Mouse (Mus musculus) neural tube, embryonic 14.5 days (tissue): Measurements from ENCODE around the gene Rasal2. TPM values are rescaled to one million over a fixed set of nuclear protein-coding genes. Genes with fewer than 3 reads are reported as not detected.
A peak's percentile ranks its signal among the peaks of the same experiment; 100 is the strongest.

Experiments
- ATAC-seq: fragments of 200-750 bp; cut with Nextera tagmentation; 2 replicates; pipeline ENCODE4 v1.8.0; 2017; ENCODE audit warnings: low read depth, mild to moderate bottlenecking, moderate TSS enrichment, moderate library complexity
- H3K27ac ChIP-seq: fragments of 300-500 bp; sonication (generic); 2 replicates; pipeline ENCODE4 v1.5.1; 2014; ENCODE audit warnings: low read depth, mild to moderate bottlenecking, control low read depth, low read length, moderate library complexity, mixed read lengths
- H3K27me3 ChIP-seq: fragments of 300-500 bp; sonication (generic); 2 replicates; pipeline ENCODE4 v1.6.1; 2014; ENCODE audit warnings: low read length; ENCODE audit not compliant: control insufficient read depth, insufficient read depth
- H3K36me3 ChIP-seq: fragments of 300-500 bp; sonication (generic); 2 replicates; pipeline ENCODE4 v1.6.1; 2014; ENCODE audit warnings: low read length, mixed read lengths; ENCODE audit not compliant: control insufficient read depth, insufficient read depth
- H3K4me1 ChIP-seq: fragments of 300-500 bp; sonication (generic); 2 replicates; pipeline ENCODE4 v1.6.1; 2014; ENCODE audit warnings: low read length; ENCODE audit not compliant: control insufficient read depth, insufficient read depth
- H3K4me2 ChIP-seq: fragments of 300-500 bp; sonication (generic); 2 replicates; pipeline ENCODE4 v1.6.1; 2014; ENCODE audit warnings: mild to moderate bottlenecking, low read depth, low read length, control low read depth
- H3K4me3 ChIP-seq: fragments of 300-500 bp; sonication (generic); 2 replicates; pipeline ENCODE4 v1.5.1; 2014; ENCODE audit warnings: low read depth, low read length, control low read depth, mixed read lengths
- H3K9ac ChIP-seq: fragments of 300-500 bp; sonication (generic); replicated peaks from 2 replicates; pipeline ENCODE4 v1.6.1; 2014; ENCODE audit warnings: low read depth, mild to moderate bottlenecking, control low read depth, low read length, mixed read lengths
- H3K9me3 ChIP-seq: fragments of 300-500 bp; sonication (generic); 2 replicates; pipeline ENCODE4 v1.6.1; 2016; ENCODE audit warnings: low read length; ENCODE audit not compliant: control insufficient read depth
- WGBS: fragments of 180-500 bp; shearing (Covaris S2); extraction: QIAGEN DNeasy Blood & Tissue Kit; methylation state at CpG from one replicate; pipeline ENCODE4 v1.1.7; 2014; 5-methylcytosine and 5-hydroxymethylcytosine counted together
- polyA plus RNA-seq: library from polyadenylated mRNA; unstranded; fragments of >200 nt; fragmentation: Nextera tagmentation; extraction: Ambion mirVana; gene quantifications from 2 replicates; pipeline ENCODE4 v1.2.1, GENCODE M21; 2014

The Rasal2 gene
- polyA plus RNA-seq, 1 experiment from 2014 or later = 46.4 TPM

DNA sequence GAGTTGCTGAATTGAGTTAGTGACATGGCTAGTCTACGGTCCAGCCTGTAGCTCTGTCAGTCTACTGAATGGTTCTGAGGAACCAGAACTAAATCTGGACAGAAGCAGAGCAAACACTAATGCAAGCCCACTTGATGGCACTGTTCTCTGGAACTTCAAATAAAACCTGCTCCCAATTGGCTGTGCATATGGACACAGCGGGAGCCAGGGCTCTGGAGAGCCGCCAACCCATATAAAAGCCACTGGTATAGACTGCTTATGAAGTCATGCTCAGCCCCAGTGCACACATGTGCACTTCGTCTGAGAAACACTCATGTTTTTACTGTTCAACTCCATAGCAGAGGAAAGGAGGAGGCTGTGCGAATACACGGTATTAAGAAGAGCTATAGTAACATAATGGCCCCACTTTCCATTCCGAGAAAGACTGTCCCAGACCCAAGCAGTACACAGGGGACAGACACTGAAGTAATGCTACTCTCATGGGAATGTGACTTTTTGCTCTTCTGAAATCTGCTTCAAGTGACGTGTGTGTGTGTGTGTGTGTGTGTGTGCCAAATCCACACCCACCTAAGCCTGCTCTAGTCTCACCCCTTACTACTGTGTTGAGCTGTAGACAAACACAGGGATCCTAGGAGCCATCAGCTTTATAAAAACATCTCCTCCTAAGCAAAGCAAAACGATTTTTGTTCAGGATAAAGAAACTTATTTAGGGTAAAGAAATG, 275.1 kb downstream of the Rasal2 start:
- H3K9me3 ChIP-seq = no peaks in the 10 kb centered on the region
- H3K27ac ChIP-seq = no peak overlapping the region
- no peaks in the 10 kb centered on the region for H3K36me3 ChIP-seq
- no peak overlapping the region for H3K4me3 ChIP-seq
- no peak overlapping the region for H3K4me2 ChIP-seq
- H3K9ac ChIP-seq = no peak overlapping the region
- H3K4me1 ChIP-seq = no peaks in the 10 kb centered on the region
- 66% methylated on average over 9 of the region's 9 CpGs for WGBS
- H3K27me3 ChIP-seq = no peaks in the 10 kb centered on the region
- peak; percentile 56; the same call in 1 of the 2 replicates for ATAC-seq

- Histone ChIP-seq H3K4me2 (no peak overlapping the region), H3K27ac (no peak overlapping the region), H3K4me1 (no peaks in the 10 kb centered on the region), H3K4me3 (no peak overlapping the region), H3K27me3 (no peaks in the 10 kb centered on the region), H3K36me3 (no peaks in the 10 kb centered on the region), H3K9me3 (no peaks in the 10 kb centered on the region), H3K9ac (no peak overlapping the region)
- 100% methylated on average over 2 of the region's 2 CpGs for WGBS
- ATAC-seq = no peak
Measured at GRCm38 (mm10) chr1:157128219-157128618, 284.2 kb downstream of the Rasal2 start.

- ATAC-seq = no peak
- Histone ChIP-seq H3K9ac (no peak overlapping the region), H3K36me3 (no peaks in the 10 kb centered on the region), H3K4me1 (no peaks in the 10 kb centered on the region), H3K4me2 (no peak overlapping the region), H3K9me3 (no peaks in the 10 kb centered on the region), H3K27me3 (no peaks in the 10 kb centered on the region), H3K27ac (no peak overlapping the region), H3K4me3 (no peak overlapping the region)
- WGBS = 88% methylated on average over 3 of the region's 3 CpGs
Measured at GRCm38 (mm10) chr1:157123836-157124235, 288.6 kb downstream of the Rasal2 start.

GRCm38 (mm10) chr1:157119168-157119567, 293.2 kb downstream of the Rasal2 start:
- ATAC-seq = no peak
- H3K36me3 ChIP-seq = no peaks in the 10 kb centered on the region
- H3K27me3 ChIP-seq = no peaks in the 10 kb centered on the region
- no peaks in the 10 kb centered on the region for H3K9me3 ChIP-seq
- WGBS = 86% methylated on average over 6 of the region's 6 CpGs
- H3K4me1 ChIP-seq = no peaks in the 10 kb centered on the region
- H3K4me3 ChIP-seq = no peak overlapping the region
- H3K27ac ChIP-seq = no peak overlapping the region
- no peak overlapping the region for H3K4me2 ChIP-seq
- H3K9ac ChIP-seq = no peak overlapping the region

GRCm38 (mm10) chr1:157117440-157117839, 295.0 kb downstream of the Rasal2 start:
- Histone ChIP-seq H3K27me3 (no peaks in the 10 kb centered on the region), H3K27ac (no peak overlapping the region), H3K9ac (no peak overlapping the region), H3K4me2 (no peak overlapping the region), H3K36me3 (no peaks in the 10 kb centered on the region), H3K9me3 (no peaks in the 10 kb centered on the region), H3K4me3 (no peak overlapping the region), H3K4me1 (no peaks in the 10 kb centered on the region)
- WGBS = 87% methylated on average over 3 of the region's 3 CpGs
- ATAC-seq = no peak

GRCm38 (mm10) chr1:157114492-157114891, 297.9 kb downstream of the Rasal2 start:
- Histone ChIP-seq H3K4me3 (no peak overlapping the region), H3K27me3 (no peaks in the 10 kb centered on the region), H3K4me2 (no peak overlapping the region), H3K27ac (no peak overlapping the region), H3K4me1 (no peaks in the 10 kb centered on the region), H3K9ac (no peak overlapping the region), H3K36me3 (no peaks in the 10 kb centered on the region), H3K9me3 (no peaks in the 10 kb centered on the region)
- 80% methylated on average over 2 of the region's 2 CpGs for WGBS
- ATAC-seq = no peak

DNA sequence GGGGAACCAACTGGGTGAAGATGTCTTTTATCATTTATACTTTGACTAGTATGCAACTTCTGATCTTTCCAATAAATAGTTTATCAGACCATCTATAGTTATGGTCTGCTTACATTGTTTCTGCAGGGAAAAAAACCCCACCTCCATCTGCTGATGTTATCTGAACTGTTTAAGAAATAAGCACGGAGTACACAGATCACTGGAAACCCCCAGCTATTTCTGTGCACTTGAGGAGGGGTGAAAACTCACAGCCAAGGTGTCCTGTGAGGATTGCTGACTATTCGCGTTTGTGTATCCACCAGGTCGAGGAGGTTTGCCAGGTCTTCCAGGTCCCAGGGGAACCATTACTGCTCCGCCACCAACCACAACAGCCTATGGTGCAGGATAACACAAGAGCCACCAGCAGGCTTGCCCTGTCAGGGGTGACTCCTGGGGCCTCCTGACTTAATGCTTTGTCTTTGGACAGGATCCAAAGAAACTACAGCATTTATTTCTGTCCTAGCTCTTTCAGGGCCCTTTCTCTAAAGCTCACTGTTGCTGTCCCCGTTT, 302.0 kb downstream of the Rasal2 start:
- Histone ChIP-seq H3K36me3 (no peaks in the 10 kb centered on the region), H3K4me1 (no peaks in the 10 kb centered on the region), H3K27ac (no peak overlapping the region), H3K9ac (no peak overlapping the region), H3K9me3 (no peaks in the 10 kb centered on the region), H3K27me3 (no peaks in the 10 kb centered on the region), H3K4me2 (no peak overlapping the region), H3K4me3 (no peak overlapping the region)
- ATAC-seq = no peak
- 53% methylated on average over 6 of the region's 6 CpGs for WGBS

DNA sequence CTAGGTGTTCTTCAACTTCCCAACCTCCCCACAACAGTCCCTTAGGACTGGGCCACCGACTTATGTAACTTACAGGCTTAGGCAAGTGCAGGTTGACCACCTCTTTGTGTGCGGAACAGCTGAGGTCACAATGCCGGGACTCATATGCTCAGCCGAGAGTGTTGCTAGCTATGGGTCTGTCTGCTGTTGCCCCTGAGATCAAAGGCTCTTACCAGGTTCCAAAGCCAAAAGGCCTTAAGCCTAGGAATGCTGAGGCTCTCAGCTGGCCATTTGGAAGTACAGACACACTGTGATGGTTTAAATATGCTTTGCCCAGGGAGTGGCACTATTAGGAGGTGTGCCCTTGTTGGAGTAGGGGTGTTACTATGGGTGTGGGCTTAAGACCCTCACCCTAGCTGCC, 303.8 kb downstream of the Rasal2 start, which contains the start of gene Tex35:
Gene Tex35, minus strand, starts transcription at position 101 of the 400 bp plus-strand sequence.
- no peaks in the 10 kb centered on the region for H3K36me3 ChIP-seq
- ATAC-seq = no peak
- no peaks in the 10 kb centered on the region for H3K27me3 ChIP-seq
- H3K9me3 ChIP-seq = no peaks in the 10 kb centered on the region
- no peak within 1 kb of the TSS for H3K4me3 ChIP-seq
- H3K4me1 ChIP-seq = no peaks in the 10 kb centered on the region
- H3K9ac ChIP-seq = no peak within 1 kb of the TSS
- 92% methylated on average over 4 of the region's 4 CpGs for WGBS
- H3K4me2 ChIP-seq = no peak within 1 kb of the TSS
- no peak within 1 kb of the TSS for H3K27ac ChIP-seq

- Histone ChIP-seq H3K4me2 (peak overlapping the region; percentile 44), H3K4me1 (no peaks in the 10 kb centered on the region), H3K4me3 (peak overlapping the region; percentile 11; the same call in 1 of the 2 replicates), H3K9ac (peak overlapping the region; percentile 34), H3K27me3 (no peaks in the 10 kb centered on the region), H3K9me3 (no peaks in the 10 kb centered on the region), H3K27ac (peak overlapping the region; percentile 71), H3K36me3 (no peaks in the 10 kb centered on the region)
- 12% methylated on average over 19 of the region's 19 CpGs for WGBS
- ATAC-seq = peak; percentile 91
Measured at GRCm38 (mm10) chr1:157101122-157101865, 311.1 kb downstream of the Rasal2 start.
